Mouse (Mus musculus) lung, postnatal 36 days (tissue): ENCODE data around the gene Atf6b.

Source experiments
- DNase-seq: peaks from one replicate; pipeline ENCODE4 v3.0.0; 2022; ENCODE audit warnings: mixed read lengths

The Atf6b gene

DNA sequence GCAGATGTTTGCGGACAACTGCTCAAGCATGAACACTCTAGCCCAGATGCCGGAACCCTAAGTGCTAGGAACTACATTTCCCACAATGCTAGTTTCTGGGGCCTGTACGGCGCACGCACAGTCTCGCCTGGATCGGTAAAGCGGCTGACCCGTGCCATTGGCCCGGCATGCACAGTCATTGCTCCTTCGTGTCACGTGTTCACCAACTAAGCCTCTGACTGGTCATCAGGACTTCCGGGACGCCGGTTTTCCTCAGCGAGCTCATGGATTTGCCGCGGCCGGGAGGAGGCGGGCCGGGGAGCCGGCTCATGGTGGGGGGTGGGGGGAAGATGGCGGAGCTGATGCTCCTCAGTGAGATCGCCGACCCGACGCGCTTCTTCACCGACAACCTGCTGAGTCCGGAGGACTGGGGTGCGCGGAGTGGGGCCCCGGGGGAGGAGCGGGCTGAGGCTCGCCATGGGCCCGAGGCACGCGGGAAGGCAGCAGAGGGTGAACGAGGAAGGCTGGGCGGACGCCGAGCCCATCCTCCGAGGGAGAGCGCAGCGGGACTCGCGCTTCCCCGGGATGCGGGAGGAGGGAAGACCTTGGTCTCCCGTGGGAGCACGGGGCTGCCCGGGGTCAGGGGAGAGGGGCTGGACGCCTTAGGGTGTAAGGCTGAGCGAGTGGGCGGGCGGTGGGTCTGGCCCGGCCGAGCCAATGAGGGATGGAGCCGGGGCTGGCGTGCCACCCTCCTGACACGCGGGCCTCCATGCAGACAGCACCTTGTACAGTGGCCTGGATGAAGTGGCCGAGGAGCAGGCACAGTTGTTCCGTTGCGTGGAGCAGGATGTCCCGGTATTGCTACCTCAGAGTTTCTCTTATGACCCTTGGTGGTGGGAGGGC lies at the start of gene Atf6b:
TSS of gene Atf6b (plus strand) at position 241 of the 882 bp plus-strand sequence.
- peak; percentile 99 for DNase-seq

DNA sequence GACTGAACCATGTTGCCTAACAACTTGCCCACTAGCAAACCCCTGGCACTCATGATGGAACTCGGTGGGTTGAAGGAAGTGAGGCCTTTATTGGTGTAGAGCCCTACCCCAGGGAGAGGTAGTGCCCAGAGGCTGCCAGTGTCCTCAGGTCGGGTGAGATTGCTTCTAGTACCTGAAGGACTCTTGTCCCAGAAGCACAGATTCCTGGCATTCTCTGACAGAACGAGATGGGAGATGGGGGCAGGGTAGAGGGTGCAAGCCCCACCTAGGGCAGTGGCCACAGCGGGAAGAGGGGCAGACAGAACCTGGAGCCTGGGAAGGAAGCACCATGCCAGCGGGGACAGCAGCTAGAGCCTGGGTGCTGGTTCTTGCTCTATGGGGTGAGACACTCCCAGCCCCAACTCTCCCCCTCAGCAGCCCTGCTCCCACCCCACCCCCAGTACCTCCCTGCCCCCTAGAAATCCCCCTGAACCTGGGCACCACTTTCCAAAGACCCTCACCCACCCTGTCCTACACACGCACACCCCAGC lies 49.3 kb upstream of the Atf6b start, which contains the start of gene Ager:
TSS of gene Ager (plus strand) at position 297 of the 530 bp plus-strand sequence.
- peak; percentile 78 for DNase-seq

DNA sequence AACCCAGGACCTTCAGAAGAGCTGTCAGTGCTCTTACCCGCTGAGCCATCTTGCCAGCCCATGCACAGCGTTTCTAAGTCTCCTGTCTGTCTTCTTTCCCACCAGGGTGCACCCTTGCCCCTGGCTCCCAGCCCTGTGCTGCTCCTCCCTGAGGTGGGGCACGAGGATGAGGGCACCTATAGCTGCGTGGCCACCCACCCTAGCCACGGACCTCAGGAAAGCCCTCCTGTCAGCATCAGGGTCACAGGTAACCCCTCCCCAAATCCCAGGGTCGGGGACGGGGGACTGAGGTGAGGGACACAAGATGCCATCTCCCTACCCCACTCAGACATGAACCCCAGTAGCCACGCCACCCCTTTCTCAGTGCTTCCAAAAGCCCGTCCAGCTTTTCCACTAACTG lies 47.1 kb upstream of the Atf6b start:
- DNase-seq: no peak

DNA sequence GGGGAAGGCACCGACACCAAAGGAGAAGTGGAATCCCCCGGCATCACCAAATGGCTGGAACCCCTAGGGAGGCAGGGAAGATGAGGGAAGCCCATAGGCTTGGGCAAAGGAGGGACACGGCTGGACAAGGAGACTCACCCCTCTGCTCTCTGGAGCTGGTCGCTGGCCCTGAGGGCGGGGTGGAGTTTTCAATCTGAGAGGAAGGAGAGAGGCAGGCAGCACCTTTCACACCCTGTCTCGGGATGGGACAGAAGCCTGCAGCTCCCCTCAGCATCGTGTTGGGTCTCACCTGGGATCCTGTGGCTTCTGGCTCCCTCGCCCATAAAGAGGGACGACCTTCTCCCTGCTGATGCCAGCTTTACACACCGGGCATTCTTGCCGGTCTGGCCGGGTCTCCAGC lies 45.1 kb upstream of the Atf6b start:
- no peak for DNase-seq

DNA sequence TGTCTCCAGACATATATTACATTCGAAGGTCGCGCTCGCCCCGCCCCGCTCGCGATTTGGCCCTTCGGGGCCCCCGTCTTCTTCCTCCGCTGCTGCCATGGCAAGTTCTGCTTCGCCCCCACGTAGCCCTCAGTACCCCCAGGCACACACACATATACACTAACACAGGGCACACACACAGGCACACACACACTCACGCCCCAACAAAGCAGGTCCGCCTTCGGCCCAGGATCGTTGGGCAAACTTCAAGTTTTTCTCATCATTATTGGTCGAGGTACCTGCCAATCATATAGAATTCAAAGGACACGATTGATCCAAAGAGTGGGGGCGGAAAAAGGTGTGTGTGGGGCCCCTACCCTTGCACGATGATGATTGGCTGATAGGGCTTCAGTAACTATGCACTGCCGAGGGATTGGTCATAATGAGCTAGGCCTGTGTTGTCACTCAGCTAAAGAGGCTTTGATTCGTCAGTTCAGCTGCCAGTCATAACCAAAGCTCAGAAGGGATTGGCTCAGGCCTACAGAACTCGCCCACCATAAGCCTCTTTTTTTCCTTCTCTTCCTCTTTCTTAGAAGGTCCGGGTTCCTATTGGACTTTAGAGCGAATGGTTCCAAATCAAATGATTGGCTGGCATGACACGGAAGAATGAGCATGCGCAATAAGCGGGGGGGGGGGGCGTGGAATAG lies 43.4 kb upstream of the Atf6b start, which contains the start of gene Rnf5:
TSS of gene Rnf5 (minus strand) at position 316 of the 686 bp plus-strand sequence.
- DNase-seq: peak; percentile 100

DNA sequence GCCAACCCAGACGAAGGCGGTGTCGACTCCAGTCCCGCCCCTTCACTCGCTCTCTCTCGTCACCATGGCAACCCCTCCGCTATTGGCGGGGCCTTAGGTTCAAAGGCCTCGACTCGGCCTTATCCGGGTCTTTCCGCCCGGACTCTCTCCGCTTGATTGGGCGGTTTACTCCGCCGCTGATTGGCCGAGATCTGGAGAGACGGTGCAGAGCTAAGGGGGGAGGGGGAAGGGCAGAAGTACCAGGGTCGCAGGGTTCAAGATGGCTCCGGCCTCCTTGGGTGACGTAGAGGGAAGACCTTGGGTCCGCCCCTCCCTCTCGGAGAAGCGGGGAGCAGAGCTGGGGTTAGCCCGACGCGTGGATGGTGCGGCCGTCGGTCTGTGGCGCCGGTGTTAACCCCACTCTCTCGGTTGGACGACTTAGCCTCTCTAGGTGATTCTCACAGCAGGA lies 42.9 kb upstream of the Atf6b start, which contains the start of gene Agpat1:
TSS of gene Agpat1 (plus strand) at position 202 of the 448 bp plus-strand sequence.
- peak; percentile 99 for DNase-seq

DNA sequence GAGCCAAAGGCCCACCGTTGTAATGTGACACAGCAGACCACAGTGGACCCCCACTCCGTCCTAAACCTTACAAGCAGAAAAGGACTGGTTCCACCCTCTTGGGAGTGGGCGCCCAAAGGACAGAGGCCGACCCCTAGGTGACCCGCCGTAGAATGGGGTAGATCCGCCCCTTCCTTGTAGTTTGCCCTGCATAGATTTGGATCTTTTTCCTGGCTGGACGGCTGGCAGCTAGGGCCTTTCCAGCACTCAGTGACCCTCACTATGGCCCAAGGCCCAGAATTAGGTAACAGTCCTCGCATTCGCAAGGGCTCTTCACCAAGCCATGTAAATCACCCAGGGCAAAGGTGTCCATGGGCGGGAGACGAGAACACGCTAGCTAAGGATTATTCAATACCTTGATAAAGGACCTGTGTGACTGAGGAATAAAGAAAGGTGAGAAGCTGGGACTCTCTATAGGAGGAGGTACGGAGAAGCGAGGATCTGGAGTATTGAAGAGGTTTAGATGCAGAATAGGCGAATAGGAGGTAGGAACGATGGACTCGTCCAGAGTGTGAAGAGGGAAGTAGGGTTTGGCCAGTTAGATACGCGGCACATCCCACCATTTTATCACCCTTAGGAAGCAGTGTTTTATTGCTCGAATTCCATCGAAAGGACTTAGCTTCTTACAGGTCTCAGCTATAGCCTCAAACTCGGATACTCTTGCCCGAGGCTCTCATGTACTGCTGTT lies 42.3 kb upstream of the Atf6b start:
- DNase-seq: peak; percentile 84

DNA sequence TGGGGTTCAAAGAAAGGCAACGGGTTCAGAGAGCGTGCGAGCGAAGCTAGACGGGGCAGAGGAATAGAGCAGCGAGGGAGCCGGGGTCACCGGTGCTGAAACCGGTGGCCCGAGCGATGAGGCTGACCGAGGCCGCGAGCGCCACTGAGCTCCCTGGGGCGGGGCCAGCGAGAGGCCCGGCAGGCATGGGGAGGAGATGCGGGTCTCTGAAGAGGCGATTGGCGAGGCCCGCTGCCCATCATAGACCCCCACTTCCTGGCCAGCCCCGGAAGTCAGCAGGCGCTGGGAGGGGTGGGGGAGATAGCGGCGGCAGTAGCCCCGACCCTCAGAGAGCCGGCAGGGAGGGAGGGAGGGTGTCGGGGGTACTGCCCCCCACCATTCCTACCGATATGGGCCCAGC lies 41.3 kb upstream of the Atf6b start:
- DNase-seq: peak; percentile 98

DNA sequence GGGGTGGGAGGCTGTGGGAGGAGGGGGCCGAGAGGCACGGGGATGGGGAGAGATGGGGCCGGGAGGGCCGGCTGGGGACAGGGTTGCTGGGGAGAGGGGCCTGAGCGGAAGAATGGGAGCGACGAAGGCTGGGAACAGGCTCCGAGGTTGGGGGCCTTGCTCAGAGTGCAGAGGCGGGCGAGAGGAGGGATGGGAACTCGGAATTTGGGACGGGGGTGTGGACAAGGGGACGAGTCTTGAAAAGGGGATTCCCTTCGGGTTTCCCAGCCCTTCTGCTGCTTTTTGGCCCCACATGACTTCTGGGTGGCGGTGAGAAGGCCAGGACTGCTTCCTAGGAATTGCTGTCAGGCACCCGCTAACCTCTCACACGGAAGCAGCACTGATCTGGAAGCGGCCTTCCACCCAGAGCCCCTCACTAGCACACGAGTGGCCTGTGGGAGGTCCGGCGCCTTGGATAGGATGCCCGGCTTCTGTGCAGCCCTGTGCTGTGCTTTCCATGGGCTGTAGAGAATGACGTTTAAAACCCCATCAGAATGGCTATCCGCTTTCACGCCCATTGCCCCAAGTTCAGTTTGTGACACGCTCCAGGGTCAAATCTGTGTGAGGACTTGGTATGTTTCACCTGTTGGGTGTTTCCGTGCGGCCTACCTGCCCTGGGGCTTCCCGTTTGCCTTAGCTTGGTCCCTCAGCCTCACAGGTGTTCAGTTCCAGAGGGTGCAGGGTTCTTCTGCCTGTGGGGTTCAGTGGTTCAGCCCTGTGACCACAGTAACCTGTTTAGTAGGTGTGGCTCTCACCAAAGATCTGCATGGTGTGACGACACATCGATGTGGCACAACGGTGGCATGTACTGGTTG lies 40.5 kb upstream of the Atf6b start:
- no peak for DNase-seq

DNA sequence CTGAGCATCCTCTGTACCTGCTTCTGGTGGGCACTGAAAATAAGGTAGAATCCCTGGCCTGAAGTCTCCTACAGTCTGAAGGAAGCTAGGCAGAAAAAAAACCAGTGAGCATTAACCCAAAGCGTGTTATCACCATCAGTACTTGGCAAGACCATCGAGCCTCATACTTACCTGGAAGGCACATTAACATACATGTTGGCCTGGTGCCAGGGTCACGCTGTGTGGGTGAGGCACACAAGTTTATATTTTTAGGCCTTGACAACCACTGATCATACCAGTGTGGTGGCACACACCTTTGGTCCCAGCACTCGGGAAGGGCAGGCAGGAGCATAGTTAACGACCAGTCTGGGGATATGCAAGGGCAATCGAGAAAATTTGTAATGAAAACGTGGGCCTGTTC lies 38.9 kb upstream of the Atf6b start:
- DNase-seq: no peak

DNA sequence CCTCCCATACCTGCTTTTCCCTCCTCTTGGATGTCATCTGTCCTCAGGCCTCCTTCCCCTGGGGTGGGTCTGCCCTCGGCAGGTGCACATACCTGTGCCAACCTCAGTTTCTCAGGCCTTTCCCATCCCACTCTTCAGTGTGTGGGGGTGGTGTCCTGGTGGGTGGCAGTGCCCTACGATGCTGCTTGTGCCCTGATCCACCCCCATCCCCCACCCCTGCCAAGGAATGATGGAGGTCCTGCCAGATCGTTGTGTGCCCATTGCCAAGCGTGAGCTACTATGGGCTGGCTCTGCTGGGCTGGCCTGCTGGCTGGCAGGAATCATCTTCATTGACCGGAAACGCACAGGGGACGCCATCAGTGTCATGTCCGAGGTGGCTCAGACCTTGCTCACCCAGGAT lies 35.9 kb upstream of the Atf6b start:
- no peak for DNase-seq

DNA sequence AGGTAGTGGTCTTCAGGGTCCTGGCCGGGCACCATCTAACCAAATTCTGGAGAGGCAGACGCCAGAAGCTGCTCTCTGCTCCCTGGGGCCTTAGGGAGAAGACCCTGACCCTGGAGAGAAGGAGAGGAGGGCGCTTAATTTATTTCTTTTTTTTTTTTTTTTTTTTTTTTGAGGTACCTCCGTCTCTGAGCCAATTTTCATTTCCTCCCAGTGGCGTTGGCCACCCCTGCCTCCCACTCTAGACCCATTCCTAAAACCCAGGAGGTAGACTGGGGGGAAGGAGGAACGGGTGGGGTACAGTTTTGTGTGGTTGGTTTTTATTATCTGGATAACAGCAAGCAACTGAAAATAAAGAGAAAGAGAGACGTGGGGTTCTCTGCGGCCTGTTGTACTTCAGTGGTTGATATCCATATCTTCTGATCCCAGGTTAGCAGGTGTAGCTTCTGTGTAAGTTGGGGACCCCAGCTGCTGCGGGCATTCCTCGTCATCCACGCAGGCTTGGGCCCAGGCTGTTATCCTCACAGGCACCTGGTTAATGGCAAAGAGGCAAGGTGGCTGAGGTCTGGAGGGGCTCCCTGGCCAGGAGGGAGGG lies 33.8 kb upstream of the Atf6b start:
- DNase-seq: no peak

DNA sequence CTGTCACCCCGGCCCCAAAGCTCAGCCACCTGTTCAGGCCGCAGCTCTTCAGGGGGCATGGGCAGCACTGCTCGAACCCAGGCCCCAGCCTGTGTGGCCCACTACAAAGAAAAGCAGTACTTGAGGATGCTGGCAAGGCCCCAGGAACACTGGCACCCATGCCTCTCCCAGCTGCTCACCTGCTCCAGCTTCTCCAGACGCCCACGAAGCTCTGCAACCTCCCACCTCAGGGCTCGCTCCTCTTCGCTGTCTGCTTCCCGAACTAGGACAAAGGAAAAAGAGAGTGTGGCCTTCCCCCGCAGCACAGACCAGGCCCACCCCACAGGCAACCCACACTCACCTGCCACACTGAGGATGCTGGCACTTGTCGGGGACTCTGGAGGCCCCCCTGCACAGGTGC lies 33.1 kb upstream of the Atf6b start:
- DNase-seq: no peak

DNA sequence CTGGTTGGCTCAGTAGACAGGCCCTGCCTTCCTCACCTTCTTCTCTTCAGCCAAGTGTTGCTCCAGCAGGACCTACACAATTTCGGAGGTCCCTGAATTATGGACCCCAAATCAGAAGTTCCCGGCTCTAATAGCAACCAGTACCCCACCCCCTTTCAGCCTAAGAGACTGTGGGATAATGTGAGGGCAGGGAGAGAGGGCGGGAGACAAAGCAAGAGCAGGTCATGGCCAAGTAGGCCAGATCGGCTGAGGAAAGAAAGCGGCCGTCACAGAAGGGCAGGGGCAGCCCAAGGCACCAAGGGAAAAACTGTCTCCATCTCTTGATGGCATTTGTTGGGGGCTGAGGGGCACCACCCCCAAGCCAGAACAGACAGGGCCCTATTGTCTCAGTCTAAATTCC lies 31.1 kb upstream of the Atf6b start, which contains the start of gene Egfl8:
TSS of gene Egfl8 (minus strand) at position 101 of the 400 bp plus-strand sequence.
- DNase-seq: no peak

DNA sequence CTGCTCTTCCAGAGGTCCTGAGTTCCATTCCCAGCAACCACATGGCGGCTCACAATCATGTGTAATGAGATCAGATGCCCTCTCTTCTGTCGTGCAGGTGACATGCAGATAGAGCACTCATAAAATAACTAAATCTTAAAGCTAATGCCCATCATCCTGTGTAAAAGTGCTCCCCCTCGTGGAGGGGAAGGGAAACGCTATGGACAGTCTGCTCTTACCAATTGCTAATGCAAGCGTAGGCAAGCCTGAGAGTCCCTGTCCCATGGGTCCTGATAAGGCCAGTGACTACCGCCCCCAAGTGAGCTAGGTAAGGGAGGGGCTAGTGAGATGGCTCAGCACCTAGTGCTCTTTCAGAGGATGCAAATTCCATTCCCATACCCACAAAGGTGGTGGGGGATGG lies 27.9 kb upstream of the Atf6b start:
- peak; percentile 93 for DNase-seq

DNA sequence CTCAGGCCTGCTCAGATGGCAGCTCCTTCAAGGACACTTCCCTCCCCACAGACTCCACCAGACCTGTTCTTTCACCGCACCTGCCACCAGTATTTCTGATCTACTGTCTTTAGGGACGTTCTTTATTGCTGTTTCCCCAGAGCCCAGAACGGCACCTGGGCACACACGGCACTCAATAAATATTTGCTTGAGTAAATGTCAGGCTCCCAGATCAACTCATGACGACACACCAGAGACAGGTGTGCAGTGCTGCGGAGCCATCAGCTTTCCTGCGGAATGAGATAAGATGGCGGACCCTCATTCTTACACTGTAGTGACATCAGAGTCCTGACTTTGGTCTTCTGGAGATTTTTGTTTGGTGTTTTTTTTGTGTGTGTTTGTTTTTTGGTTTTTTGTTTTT lies 25.9 kb upstream of the Atf6b start:
- no peak for DNase-seq

DNA sequence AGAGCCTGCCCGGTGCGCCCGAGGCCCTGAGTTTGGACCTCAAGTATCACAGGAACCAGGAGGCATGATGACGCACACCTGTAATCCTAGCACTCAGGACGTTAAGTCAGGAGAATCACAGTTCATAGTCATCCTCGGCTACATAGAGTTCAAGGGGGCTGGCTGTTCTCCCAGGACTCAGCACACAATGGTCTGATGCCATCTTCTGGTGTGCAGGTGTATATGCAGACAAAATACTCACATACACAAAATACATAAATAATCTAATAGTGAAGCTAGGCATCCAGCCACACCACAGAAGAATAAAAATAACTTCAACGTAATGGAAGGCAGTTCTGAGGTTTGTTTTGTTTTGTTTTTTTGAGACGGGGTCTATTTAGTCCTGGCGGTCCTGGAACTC lies 23.8 kb upstream of the Atf6b start:
- no peak for DNase-seq

DNA sequence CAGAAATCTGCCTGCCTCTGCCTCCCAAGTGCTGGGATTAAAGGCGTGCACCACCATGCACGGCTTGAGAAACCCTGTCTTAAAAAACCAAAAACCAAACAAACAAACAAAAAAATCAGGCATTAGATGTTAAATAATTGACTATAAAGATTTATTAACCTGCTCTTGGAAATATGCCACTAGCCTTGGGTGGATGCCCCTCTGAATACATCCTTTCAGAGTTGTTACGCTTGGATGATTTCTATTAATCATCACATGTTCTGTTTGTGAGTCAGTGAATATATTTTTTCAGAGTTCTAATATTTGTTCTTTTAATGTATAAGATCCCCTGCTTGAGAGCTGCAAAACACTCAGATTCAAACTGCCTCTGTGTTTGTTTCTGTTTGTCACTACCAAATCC lies 22.0 kb upstream of the Atf6b start:
- no peak for DNase-seq

DNA sequence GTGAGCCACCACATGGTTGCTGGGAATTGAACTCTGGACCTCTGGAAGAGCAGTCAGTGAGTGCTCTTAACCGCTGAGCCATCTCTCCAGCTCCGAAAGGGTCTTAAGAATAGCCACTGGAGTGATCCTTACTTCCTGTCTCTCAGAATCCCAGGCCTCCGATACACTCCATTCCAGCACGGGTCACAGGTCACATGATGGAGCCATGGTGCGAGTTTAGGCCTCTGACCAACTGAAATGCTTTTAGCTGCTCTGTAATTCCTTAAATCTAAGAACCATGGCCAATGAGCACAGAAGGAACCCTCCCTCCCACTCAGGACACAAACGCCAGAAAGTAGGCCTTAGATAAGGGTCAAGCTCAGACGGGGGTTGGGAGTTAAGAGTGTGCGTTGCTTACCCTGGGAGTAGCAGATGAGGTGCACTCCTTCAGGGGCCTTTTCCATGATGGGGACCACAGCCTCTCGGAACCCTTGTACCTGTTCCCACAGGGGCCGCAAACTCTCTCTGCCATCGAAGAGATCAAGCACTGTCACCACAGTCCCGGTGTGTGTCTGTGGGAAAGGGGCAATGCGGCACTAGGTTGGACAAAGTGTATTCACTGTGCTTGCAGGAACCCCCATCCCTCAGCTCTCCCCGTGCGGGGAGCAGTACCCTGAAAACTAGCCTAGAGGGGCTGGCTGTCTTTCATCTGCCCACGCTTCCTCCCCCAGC lies 20.7 kb upstream of the Atf6b start:
- DNase-seq: no peak

DNA sequence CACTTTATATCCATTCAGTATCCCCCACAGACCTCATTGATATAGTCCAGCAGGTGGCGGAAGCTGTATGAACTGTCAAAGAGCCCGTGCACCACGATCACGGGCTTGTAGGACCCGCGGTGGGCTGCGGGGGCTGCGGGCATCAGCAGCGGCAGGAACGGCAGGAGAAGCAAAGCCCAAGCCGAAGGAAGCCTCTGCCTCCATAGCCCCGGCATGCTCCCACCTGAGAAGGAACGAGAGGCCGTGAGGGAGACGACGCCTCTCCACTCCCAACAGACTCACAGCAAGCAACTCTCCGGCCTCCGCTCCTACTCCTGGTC lies 20.2 kb upstream of the Atf6b start:
- peak; percentile 58 for DNase-seq
